Mouse (Mus musculus): ENCODE data around the gene Ces1a. TPM values are rescaled to one million over a fixed set of nuclear protein-coding genes. Genes with fewer than 3 reads are reported as not detected.

The Ces1a gene
- polyA plus RNA-seq, 1 experiment from 2014 or later: 0.15 TPM

GRCm38 (mm10) chr8:93055238-93055637 is 7.2 kb upstream of the Ces1a start:
- WGBS: 21% methylated on average over 2 of the region's 2 CpGs
- no peak overlapping the region for H3K4me2 ChIP-seq (ENCODE audit: low read depth, low read length)
- ATAC-seq (ENCODE audit: low read depth): no peak
- no peaks in the 10 kb centered on the region for H3K9me3 ChIP-seq (ENCODE audit: control insufficient read depth, low read length)
- peaks cover 3% of the 10 kb centered on the region; the same call in 1 of the 2 replicates for H3K4me1 ChIP-seq (replicated peaks; ENCODE audit: control insufficient read depth, insufficient read depth, low read length)
- H3K4me3 ChIP-seq (ENCODE audit: low read length): no peak overlapping the region
- H3K27me3 ChIP-seq (ENCODE audit: control insufficient read depth, insufficient read depth, low read depth, low read length): no peaks in the 10 kb centered on the region
- H3K36me3 ChIP-seq (ENCODE audit: control insufficient read depth, insufficient read depth, low read length): no peaks in the 10 kb centered on the region
- no peak overlapping the region for H3K9ac ChIP-seq (ENCODE audit: low read length)
- no peak overlapping the region for H3K27ac ChIP-seq (ENCODE audit: low read length)

DNA sequence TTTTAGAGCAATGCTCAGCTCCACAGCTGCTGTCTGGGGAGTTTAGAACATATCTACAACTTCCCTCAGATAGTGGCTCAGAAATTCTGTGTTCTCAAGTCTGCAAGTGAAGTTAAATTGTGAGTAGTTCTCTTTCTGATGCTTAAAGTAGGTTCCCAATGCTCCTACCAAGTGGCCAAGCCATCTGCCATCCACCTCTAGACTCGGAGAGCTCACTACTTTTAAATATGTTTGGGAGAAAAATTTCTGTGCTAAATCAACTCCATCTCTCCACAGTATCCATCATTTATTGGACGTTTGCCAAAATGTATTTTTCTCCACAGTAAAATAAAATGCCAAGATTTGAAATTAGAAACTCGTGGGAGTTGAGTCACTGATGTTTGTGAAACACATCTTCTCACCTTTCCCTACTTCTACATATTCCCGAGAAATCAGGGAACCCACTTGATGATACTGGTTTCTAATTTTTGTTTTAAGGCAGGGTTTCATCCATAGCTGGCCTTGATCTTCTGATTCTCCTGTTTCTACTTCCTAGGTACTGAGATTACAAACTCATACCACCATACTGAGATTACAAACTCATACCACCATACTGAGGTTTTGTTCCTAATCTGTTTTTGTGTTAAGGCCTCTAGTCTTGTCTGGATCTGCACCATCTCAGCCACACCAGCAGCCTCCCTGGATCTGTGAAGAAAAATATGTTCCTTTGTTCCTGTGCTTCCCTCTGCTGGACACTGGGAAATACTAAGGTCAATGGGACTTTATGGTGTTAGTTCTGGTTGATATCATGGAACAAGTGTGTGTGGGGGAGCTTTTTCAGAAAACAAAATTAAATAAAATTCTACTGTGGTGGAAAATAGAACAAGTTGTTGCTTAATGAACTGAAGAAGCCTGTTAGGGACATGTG is 771 bp upstream of the Ces1a start:
- ATAC-seq (ENCODE audit: low read depth): no peak
- no peak overlapping the region for H3K27ac ChIP-seq (ENCODE audit: low read length)
- H3K9me3 ChIP-seq (ENCODE audit: control insufficient read depth, low read length): no peaks in the 10 kb centered on the region
- H3K4me2 ChIP-seq (ENCODE audit: low read depth, low read length): no peak overlapping the region
- no peak overlapping the region for H3K4me3 ChIP-seq (ENCODE audit: low read length)
- H3K4me1 ChIP-seq (replicated peaks; ENCODE audit: control insufficient read depth, insufficient read depth, low read length): no peaks in the 10 kb centered on the region
- 37% methylated on average over 4 of the region's 4 CpGs for WGBS
- H3K9ac ChIP-seq (ENCODE audit: low read length): no peak overlapping the region
- H3K36me3 ChIP-seq (ENCODE audit: control insufficient read depth, insufficient read depth, low read length): no peaks in the 10 kb centered on the region
- no peaks in the 10 kb centered on the region for H3K27me3 ChIP-seq (ENCODE audit: control insufficient read depth, insufficient read depth, low read depth, low read length)

- peak; percentile 76 for ATAC-seq (ENCODE audit: low read depth)
Measured at GRCm38 (mm10) chr8:93043083-93043482, 4.9 kb downstream of the Ces1a start.

GRCm38 (mm10) chr8:93040776-93041567 is 7.0 kb downstream of the Ces1a start:
- 82% methylated on average over 4 of the region's 4 CpGs for whole genome bisulfite sequencing
- ATAC-seq (ENCODE audit: low read depth): no peak

More at GRCm38 (mm10) chr8:93043083-93043482, 4.9 kb downstream of the Ces1a start:
- Histone ChIP-seq H3K4me3 (ENCODE audit: low read length) (no peak overlapping the region), H3K36me3 (ENCODE audit: control insufficient read depth, insufficient read depth, low read length) (no peaks in the 10 kb centered on the region), H3K9me3 (ENCODE audit: control insufficient read depth, low read length) (no peaks in the 10 kb centered on the region), H3K9ac (ENCODE audit: low read length) (no peak overlapping the region), H3K4me1 (replicated peaks; ENCODE audit: control insufficient read depth, insufficient read depth, low read length) (peaks cover 2% of the 10 kb centered on the region; the same call in 1 of the 2 replicates), H3K27me3 (ENCODE audit: control insufficient read depth, insufficient read depth, low read depth, low read length) (no peaks in the 10 kb centered on the region), H3K27ac (ENCODE audit: low read length) (peak overlapping the region; percentile 83), H3K4me2 (ENCODE audit: low read depth, low read length) (no peak overlapping the region)
- WGBS: 15% methylated on average over 1 of the region's 1 CpGs

GRCm38 (mm10) chr8:93040256-93040655 is 7.7 kb downstream of the Ces1a start:
- no peak for ATAC-seq (ENCODE audit: low read depth)
- H3K9me3 ChIP-seq (ENCODE audit: control insufficient read depth, low read length): no peaks in the 10 kb centered on the region
- no peaks in the 10 kb centered on the region for H3K27me3 ChIP-seq (ENCODE audit: control insufficient read depth, insufficient read depth, low read depth, low read length)
- WGBS: 53% methylated on average over 2 of the region's 2 CpGs
- H3K36me3 ChIP-seq (ENCODE audit: control insufficient read depth, insufficient read depth, low read length): no peaks in the 10 kb centered on the region
- H3K4me2 ChIP-seq (ENCODE audit: low read depth, low read length): no peak overlapping the region
- peaks cover 2% of the 10 kb centered on the region; the same call in 1 of the 2 replicates for H3K4me1 ChIP-seq (replicated peaks; ENCODE audit: control insufficient read depth, insufficient read depth, low read length)
- H3K9ac ChIP-seq (ENCODE audit: low read length): no peak overlapping the region
- H3K27ac ChIP-seq (ENCODE audit: low read length): no peak overlapping the region
- no peak overlapping the region for H3K4me3 ChIP-seq (ENCODE audit: low read length)

More at GRCm38 (mm10) chr8:93040776-93041567, 7.0 kb downstream of the Ces1a start:
- no peak overlapping the region for H3K4me3 ChIP-seq (ENCODE audit: low read length)
- H3K4me1 ChIP-seq (replicated peaks; ENCODE audit: control insufficient read depth, insufficient read depth, low read length): peaks cover 2% of the 10 kb centered on the region; the same call in 1 of the 2 replicates
- no peak overlapping the region for H3K9ac ChIP-seq (ENCODE audit: low read length)
- H3K27ac ChIP-seq (ENCODE audit: low read length): no peak overlapping the region
- no peaks in the 10 kb centered on the region for H3K36me3 ChIP-seq (ENCODE audit: control insufficient read depth, insufficient read depth, low read length)
- H3K4me2 ChIP-seq (ENCODE audit: low read depth, low read length): no peak overlapping the region
- H3K27me3 ChIP-seq (ENCODE audit: control insufficient read depth, insufficient read depth, low read depth, low read length): no peaks in the 10 kb centered on the region
- H3K9me3 ChIP-seq (ENCODE audit: control insufficient read depth, low read length): no peaks in the 10 kb centered on the region

GRCm38 (mm10) chr8:93038831-93039230 is 9.2 kb downstream of the Ces1a start:
- H3K4me1 ChIP-seq (replicated peaks; ENCODE audit: control insufficient read depth, insufficient read depth, low read length): peaks cover 2% of the 10 kb centered on the region; the same call in 1 of the 2 replicates
- no peak overlapping the region for H3K9ac ChIP-seq (ENCODE audit: low read length)
- no peak overlapping the region for H3K27ac ChIP-seq (ENCODE audit: low read length)
- ATAC-seq (ENCODE audit: low read depth): no peak
- H3K36me3 ChIP-seq (ENCODE audit: control insufficient read depth, insufficient read depth, low read length): no peaks in the 10 kb centered on the region
- H3K4me3 ChIP-seq (ENCODE audit: low read length): no peak overlapping the region
- H3K27me3 ChIP-seq (ENCODE audit: control insufficient read depth, insufficient read depth, low read depth, low read length): no peaks in the 10 kb centered on the region
- 8% methylated on average over 2 of the region's 2 CpGs for whole genome bisulfite sequencing
- no peaks in the 10 kb centered on the region for H3K9me3 ChIP-seq (ENCODE audit: control insufficient read depth, low read length)
- H3K4me2 ChIP-seq (ENCODE audit: low read depth, low read length): no peak overlapping the region

DNA sequence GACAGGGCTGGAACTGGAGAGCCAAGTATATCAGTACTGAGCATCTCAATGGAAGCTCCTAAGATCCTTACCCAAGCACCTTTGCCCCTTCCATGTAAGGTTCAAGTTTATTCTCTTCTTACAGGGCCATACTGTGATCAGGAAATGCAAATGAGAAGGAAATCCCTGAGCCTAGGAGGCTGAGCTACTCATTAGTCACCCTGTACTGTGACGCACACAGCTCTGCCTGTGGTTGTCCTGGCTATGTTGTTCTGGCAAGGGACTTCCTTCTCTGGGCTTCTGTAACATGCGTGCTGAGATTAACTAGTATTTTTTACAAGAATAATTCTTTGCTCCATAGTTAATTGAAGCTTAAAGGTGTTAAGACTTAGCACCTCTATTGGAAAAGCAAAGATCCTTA is 17.3 kb downstream of the Ces1a start:
- Histone ChIP-seq H3K9ac (ENCODE audit: low read length) (no peak overlapping the region), H3K36me3 (ENCODE audit: control insufficient read depth, insufficient read depth, low read length) (no peaks in the 10 kb centered on the region), H3K4me2 (ENCODE audit: low read depth, low read length) (no peak overlapping the region), H3K9me3 (ENCODE audit: control insufficient read depth, low read length) (no peaks in the 10 kb centered on the region), H3K27me3 (ENCODE audit: control insufficient read depth, insufficient read depth, low read depth, low read length) (no peaks in the 10 kb centered on the region), H3K4me1 (replicated peaks; ENCODE audit: control insufficient read depth, insufficient read depth, low read length) (no peaks in the 10 kb centered on the region), H3K27ac (ENCODE audit: low read length) (no peak overlapping the region), H3K4me3 (ENCODE audit: low read length) (no peak overlapping the region)
- WGBS: 67% methylated on average over 2 of the region's 2 CpGs
- ATAC-seq (ENCODE audit: low read depth): no peak

- no peak overlapping the region for H3K9ac ChIP-seq (ENCODE audit: low read length)
- H3K27me3 ChIP-seq (ENCODE audit: control insufficient read depth, insufficient read depth, low read depth, low read length): no peaks in the 10 kb centered on the region
- H3K9me3 ChIP-seq (ENCODE audit: control insufficient read depth, low read length): no peaks in the 10 kb centered on the region
- H3K36me3 ChIP-seq (ENCODE audit: control insufficient read depth, insufficient read depth, low read length): no peaks in the 10 kb centered on the region
- no peak for ATAC-seq (ENCODE audit: low read depth)
- H3K4me2 ChIP-seq (ENCODE audit: low read depth, low read length): no peak overlapping the region
- no peak overlapping the region for H3K27ac ChIP-seq (ENCODE audit: low read length)
- no peak overlapping the region for H3K4me3 ChIP-seq (ENCODE audit: low read length)
- no peaks in the 10 kb centered on the region for H3K4me1 ChIP-seq (replicated peaks; ENCODE audit: control insufficient read depth, insufficient read depth, low read length)
- WGBS: 59% methylated on average over 5 of the region's 5 CpGs
Measured at GRCm38 (mm10) chr8:93021738-93022137, 26.3 kb downstream of the Ces1a start.

- Histone ChIP-seq H3K9me3 (ENCODE audit: control insufficient read depth, low read length) (no peaks in the 10 kb centered on the region), H3K36me3 (ENCODE audit: control insufficient read depth, insufficient read depth, low read length) (no peaks in the 10 kb centered on the region), H3K27me3 (ENCODE audit: control insufficient read depth, insufficient read depth, low read depth, low read length) (no peaks in the 10 kb centered on the region), H3K4me1 (replicated peaks; ENCODE audit: control insufficient read depth, insufficient read depth, low read length) (no peaks in the 10 kb centered on the region), H3K27ac (ENCODE audit: low read length) (no peak overlapping the region), H3K4me3 (ENCODE audit: low read length) (no peak overlapping the region), H3K4me2 (ENCODE audit: low read depth, low read length) (no peak overlapping the region), H3K9ac (ENCODE audit: low read length) (no peak overlapping the region)
- ATAC-seq (ENCODE audit: low read depth): no peak
- WGBS: 49% methylated on average over 4 of the region's 4 CpGs
Measured at GRCm38 (mm10) chr8:93014300-93014699, 33.7 kb downstream of the Ces1a start.

Data from lung, embryonic 16.5 days (tissue).